Mouse (Mus musculus) right cerebral cortex, adult 2 months (tissue): Measurements from ENCODE around the gene Gm43518.

Experiments used
- DNase-seq, 2 experiments: peaks; one replicate each; pipeline ENCODE4 v3.0.0; 2021 to 2022; ENCODE audit warnings: low spot score in 2 of 2

Gm43518 gene

GRCm38 (mm10) chr5:123978131-123978530 lies 50.9 kb downstream of the Gm43518 start:
- DNase-seq, result no peak

DNA sequence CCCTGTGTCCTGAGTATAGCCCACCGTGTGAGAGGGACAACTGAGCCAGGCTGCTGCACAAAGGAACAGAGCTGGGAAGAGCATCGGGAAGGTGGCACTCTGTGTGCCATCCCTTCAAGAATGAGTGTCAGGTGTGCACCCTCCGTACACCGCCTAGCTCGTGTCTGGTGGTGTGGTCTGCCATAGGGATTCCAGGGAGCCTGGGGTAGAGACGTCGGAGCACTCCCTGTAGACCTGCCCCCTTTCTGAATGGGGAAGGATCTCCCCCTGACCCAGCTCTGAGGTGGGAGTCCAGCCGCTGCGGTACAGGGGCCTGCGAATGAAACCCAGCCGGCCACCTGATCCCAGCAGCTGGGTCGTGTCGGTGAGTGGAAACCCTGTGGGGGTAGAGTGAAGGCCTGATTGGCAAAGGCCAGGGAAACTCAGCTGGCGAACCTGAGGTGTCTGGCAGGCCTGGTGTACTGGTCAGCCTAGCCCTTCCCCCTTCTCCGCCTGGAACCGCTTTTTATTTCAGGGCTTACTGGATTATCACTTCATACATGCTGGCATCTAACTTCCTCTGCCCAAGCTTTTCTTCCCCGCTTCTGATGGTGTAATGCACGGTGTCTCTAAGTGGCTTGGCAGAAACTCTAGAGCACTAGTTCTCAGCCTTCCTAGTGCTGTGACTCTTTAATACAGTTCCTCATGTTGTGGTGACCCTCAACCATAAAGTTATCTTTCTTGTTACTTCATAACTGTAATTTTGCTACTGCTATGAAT lies 52.2 kb downstream of the Gm43518 start:
- DNase-seq, result no peak

DNA sequence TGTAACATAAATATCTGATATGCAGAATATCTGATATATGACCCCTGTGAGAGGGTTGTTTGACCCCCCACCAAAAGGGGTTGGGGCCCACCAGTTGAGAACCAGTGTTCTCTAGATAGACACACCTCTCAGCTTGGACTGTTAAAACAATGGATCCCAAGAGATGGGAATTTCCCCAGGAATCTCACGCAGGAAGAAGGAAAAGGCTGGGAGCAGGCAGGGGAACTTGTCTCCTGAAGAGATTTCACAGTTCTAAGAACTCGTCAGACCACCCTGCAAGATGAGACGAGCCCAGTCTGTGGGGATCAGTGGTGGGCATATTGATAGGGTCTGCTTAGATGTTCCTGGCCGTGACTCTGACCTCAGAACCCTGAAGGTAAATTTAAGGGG lies 52.8 kb downstream of the Gm43518 start:
- DNase-seq, result no peak

DNA sequence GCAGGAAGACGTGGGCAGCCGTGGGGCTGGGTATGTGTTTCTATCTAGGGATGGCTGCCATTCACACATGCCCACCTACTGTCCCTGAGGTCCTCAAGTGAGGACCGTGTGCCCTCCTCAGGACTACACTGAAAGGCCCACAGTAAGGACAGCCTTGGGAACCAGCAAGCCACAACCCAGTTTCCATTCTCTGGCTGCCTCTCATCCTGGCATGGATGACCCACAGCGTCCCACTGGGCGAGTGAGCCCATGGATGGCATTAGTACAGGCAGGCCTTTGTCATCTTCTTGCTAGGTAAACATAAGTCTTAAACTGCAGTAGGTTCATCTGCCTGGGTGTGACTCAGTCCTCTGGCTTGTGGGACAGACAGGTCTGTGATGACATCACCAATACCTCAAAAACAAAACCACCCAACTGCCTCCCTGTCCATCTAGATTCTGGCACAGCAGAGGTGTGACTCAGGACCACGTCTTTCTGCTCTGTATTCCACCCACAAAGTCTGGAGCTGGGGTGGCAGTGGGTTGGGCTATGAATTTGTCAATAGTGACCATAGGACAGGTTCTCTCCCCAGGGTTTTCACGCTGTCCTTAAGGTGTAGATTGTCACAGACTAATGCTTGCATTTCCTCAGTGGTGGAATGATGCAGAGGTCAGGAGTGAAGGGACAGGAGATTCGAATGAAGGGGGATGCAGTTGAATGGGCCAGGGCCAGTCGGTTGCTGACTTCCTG lies 53.5 kb downstream of the Gm43518 start:
- no peak for DNase-seq

DNA sequence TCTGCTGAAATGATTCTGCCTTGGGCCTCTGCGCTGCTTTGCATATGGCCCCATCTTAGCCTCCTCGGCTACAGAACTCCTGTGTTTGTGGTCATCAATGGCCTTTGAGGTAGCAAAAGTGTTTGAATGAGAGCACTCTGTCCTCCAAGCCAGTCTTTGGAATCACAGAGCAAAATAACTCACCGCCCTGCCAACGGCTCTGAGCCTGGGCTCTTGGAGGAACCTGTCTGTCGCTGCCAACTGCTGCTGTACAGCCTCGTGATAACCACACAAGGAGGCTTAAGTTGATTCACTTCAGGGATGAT lies 54.0 kb downstream of the Gm43518 start:
- no peak for DNase-seq

DNA sequence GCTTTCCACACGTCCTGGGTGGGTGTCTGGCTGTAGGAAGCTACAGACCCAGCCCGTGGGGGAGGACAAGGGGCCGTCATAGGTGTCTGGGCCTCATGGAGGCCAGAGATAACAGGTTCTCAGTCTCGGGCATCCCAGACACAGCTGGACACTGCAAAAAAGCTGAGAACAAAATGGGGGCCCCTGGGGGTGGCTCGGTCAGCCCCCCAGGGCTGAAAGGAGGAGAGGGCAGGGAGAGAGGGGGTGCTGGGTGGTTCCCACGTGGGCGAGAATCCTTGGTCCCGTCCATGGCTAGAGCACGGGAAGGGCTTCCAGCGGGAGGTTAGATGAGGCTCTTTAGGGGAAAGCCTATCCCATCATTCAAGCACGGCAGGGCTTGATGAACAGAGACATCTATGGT lies 55.6 kb downstream of the Gm43518 start:
- DNase-seq, result no peak

GRCm38 (mm10) chr5:123985434-123985833 lies 58.2 kb downstream of the Gm43518 start:
- DNase-seq, result no peak

GRCm38 (mm10) chr5:123986925-123987324 lies 59.7 kb downstream of the Gm43518 start:
- DNase-seq, result no peak

DNA sequence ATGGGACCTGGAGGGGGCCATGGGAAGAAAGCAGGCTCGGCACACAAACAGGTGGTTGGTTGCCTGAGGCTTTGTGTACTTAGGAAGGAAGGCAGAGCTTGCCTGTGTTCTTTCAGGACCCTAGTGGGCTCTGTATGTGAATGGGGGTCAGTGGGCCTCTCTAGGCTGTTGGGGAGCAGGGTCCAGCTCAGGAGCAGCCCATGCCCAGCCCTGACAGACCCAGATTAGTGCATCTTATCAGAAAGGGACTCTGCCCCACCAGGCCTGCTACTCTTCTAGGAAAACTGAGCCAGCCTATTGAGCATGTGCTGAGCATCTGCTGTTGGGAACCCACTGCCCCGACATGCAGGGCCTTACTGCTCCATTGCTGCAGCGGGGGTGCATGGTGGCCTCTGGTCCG lies 60.3 kb downstream of the Gm43518 start:
- DNase-seq, result no peak
